Mouse (Mus musculus) hindbrain, embryonic 16.5 days (tissue): ENCODE measurements around the gene Tbc1d22b. TPM values are rescaled to one million over a fixed set of nuclear protein-coding genes. Genes with fewer than 3 reads are reported as not detected.
A peak's percentile ranks its signal among the peaks of the same experiment; 100 is the strongest.

Source experiments
- ATAC-seq: fragments of 200-750 bp; cut with Nextera tagmentation; 2 replicates; pipeline ENCODE4 v1.8.0; 2017; ENCODE audit warnings: moderate TSS enrichment, moderate library complexity
- H3K27ac ChIP-seq: fragments of 300-500 bp; sonication (generic); 2 replicates; pipeline ENCODE4 v1.5.1; 2014; ENCODE audit warnings: low read depth, mild to moderate bottlenecking, control low read depth, low read length, moderate library complexity
- H3K27me3 ChIP-seq: fragments of 300-500 bp; sonication (generic); replicated peaks from 2 replicates; pipeline ENCODE4 v1.6.1; 2014; ENCODE audit warnings: low read length; ENCODE audit not compliant: control insufficient read depth, insufficient read depth
- H3K36me3 ChIP-seq: fragments of 300-500 bp; sonication (generic); 2 replicates; pipeline ENCODE4 v1.6.1; 2014; ENCODE audit warnings: mild to moderate bottlenecking, low read length, moderate library complexity, mixed read lengths; ENCODE audit not compliant: control insufficient read depth, insufficient read depth
- H3K4me1 ChIP-seq: fragments of 300-500 bp; sonication (generic); 2 replicates; pipeline ENCODE4 v1.6.1; 2014; ENCODE audit warnings: low read depth, low read length; ENCODE audit not compliant: control insufficient read depth, insufficient read depth
- H3K4me2 ChIP-seq: fragments of 300-500 bp; sonication (generic); 2 replicates; pipeline ENCODE4 v1.6.1; 2014; ENCODE audit warnings: mild to moderate bottlenecking, low read length, control low read depth, moderate library complexity
- H3K4me3 ChIP-seq: fragments of 300-500 bp; sonication (generic); 2 replicates; pipeline ENCODE4 v1.5.1; 2014; ENCODE audit warnings: mild to moderate bottlenecking, low read length, control low read depth, moderate library complexity
- H3K9ac ChIP-seq: fragments of 300-500 bp; sonication (generic); 2 replicates; pipeline ENCODE4 v1.6.1; 2014; ENCODE audit warnings: low read depth, mild to moderate bottlenecking, control low read depth, low read length, moderate library complexity
- H3K9me3 ChIP-seq: fragments of 300-500 bp; sonication (generic); 2 replicates; pipeline ENCODE4 v1.6.1; 2014; ENCODE audit warnings: mild to moderate bottlenecking, low read length, moderate library complexity; ENCODE audit not compliant: control insufficient read depth
- WGBS: fragments of 180-500 bp; shearing (Covaris S2); extraction: QIAGEN DNeasy Blood & Tissue Kit; methylation state at CpG from one replicate; pipeline ENCODE4 v1.1.7; 2014; 5-methylcytosine and 5-hydroxymethylcytosine counted together
- polyA plus RNA-seq: library from polyadenylated mRNA; unstranded; fragments of >200 nt; fragmentation: Nextera tagmentation; extraction: Ambion mirVana; gene quantifications from 2 replicates; pipeline ENCODE4 v1.2.1, GENCODE M21; 2015

The Tbc1d22b gene
- polyA plus RNA-seq, 1 experiment from 2014 or later: 26.5 TPM

DNA sequence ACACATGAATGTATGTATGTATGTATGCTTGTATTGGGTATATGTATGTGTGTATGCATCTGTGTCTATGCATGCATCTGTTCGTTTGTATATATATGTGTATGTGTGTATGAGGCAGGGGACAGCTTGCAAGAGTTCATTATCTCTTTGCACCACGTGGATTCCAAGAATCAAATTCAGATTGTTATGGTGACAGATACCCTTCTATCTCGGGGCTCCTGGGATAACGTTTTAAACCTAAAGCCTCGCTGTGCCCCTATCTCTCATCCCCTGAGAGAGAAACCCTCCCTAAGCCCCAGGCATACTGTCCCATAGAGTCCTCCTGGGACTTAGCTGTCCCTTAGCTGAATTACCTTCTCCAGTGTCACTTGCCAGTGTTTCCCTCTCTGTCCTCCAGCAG is 34.0 kb downstream of the Tbc1d22b start:
- no peaks in the 10 kb centered on the region for H3K4me1 ChIP-seq
- H3K27me3 ChIP-seq: no peaks in the 10 kb centered on the region
- no peak overlapping the region for H3K27ac ChIP-seq
- no peaks in the 10 kb centered on the region for H3K9me3 ChIP-seq
- H3K4me3 ChIP-seq: no peak overlapping the region
- WGBS: 89% methylated on average over 5 of the region's 5 CpGs
- no peak overlapping the region for H3K9ac ChIP-seq
- peaks cover 10% of the 10 kb centered on the region for H3K36me3 ChIP-seq
- H3K4me2 ChIP-seq: no peak overlapping the region
- no peak for ATAC-seq

GRCm38 (mm10) chr17:29584306-29584705 is 34.7 kb downstream of the Tbc1d22b start:
- H3K27ac ChIP-seq: no peak overlapping the region
- H3K9ac ChIP-seq: no peak overlapping the region
- H3K27me3 ChIP-seq: no peaks in the 10 kb centered on the region
- H3K4me2 ChIP-seq: no peak overlapping the region
- WGBS: 84% methylated on average over 5 of the region's 5 CpGs
- peaks cover 5% of the 10 kb centered on the region for H3K36me3 ChIP-seq
- ATAC-seq: no peak
- peaks cover 4% of the 10 kb centered on the region for H3K4me1 ChIP-seq
- H3K9me3 ChIP-seq: no peaks in the 10 kb centered on the region
- H3K4me3 ChIP-seq: no peak overlapping the region

DNA sequence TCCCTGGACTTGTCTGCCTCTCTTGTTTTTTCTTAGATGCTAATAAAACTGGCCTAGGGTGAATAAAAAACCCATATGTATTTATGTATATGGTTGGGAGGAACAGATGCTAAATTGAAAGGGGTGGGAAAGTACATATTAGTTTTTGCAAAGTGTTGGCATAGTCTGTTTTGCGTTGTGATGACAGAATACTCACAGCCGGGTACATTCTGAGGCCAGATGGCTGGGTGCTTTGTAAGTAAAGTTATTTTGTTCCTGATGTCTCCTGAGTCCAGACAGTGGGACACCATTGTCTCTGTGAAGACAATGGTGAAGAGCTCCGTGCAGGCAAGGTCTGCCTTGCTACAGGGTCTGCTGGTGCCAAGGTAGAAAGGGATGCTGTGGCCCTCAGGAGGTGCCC is 35.2 kb downstream of the Tbc1d22b start:
- H3K4me1 ChIP-seq: peaks cover 8% of the 10 kb centered on the region
- no peak overlapping the region for H3K27ac ChIP-seq
- peaks cover 1% of the 10 kb centered on the region for H3K36me3 ChIP-seq
- H3K9ac ChIP-seq: no peak overlapping the region
- H3K4me2 ChIP-seq: no peak overlapping the region
- H3K4me3 ChIP-seq: no peak overlapping the region
- WGBS: 62% methylated on average over 3 of the region's 3 CpGs
- H3K9me3 ChIP-seq: no peaks in the 10 kb centered on the region
- no peaks in the 10 kb centered on the region for H3K27me3 ChIP-seq
- no peak for ATAC-seq

GRCm38 (mm10) chr17:29585446-29585845 is 35.9 kb downstream of the Tbc1d22b start:
- Histone ChIP-seq H3K9ac (no peak overlapping the region), H3K4me2 (no peak overlapping the region), H3K4me1 (peaks cover 10% of the 10 kb centered on the region), H3K27ac (no peak overlapping the region), H3K4me3 (no peak overlapping the region), H3K36me3 (no peaks in the 10 kb centered on the region; the same call in 1 of the 2 replicates), H3K9me3 (no peaks in the 10 kb centered on the region), H3K27me3 (no peaks in the 10 kb centered on the region)
- ATAC-seq: no peak
- 88% methylated on average over 6 of the region's 6 CpGs for WGBS

- no peaks in the 10 kb centered on the region; the same call in 1 of the 2 replicates for H3K36me3 ChIP-seq
- 90% methylated on average over 9 of the region's 9 CpGs for WGBS
- no peak for ATAC-seq
These were observed 37.3 kb downstream of the Tbc1d22b start for GRCm38 (mm10) chr17:29586921-29587320.

GRCm38 (mm10) chr17:29589221-29589898 is 39.8 kb downstream of the Tbc1d22b start:
- Histone ChIP-seq H3K9ac (0 out of 2 replicates have a peak overlapping the region, but pooled peaks have one; percentile 6), H3K4me2 (no peak overlapping the region), H3K36me3 (peaks cover 2% of the 10 kb centered on the region; the same call in 1 of the 2 replicates), H3K4me3 (no peak overlapping the region), H3K27me3 (no peaks in the 10 kb centered on the region), H3K4me1 (peaks cover 10% of the 10 kb centered on the region), H3K9me3 (no peaks in the 10 kb centered on the region), H3K27ac (peak overlapping the region; percentile 69)
- ATAC-seq: peak; percentile 90
- 31% methylated on average over 11 of the region's 11 CpGs for WGBS

More at GRCm38 (mm10) chr17:29586921-29587320, 37.3 kb downstream of the Tbc1d22b start:
- no peak overlapping the region for H3K27ac ChIP-seq
- no peak overlapping the region for H3K4me2 ChIP-seq
- H3K27me3 ChIP-seq: no peaks in the 10 kb centered on the region
- H3K9me3 ChIP-seq: no peaks in the 10 kb centered on the region
- H3K4me1 ChIP-seq: peaks cover 10% of the 10 kb centered on the region
- H3K9ac ChIP-seq: no peak overlapping the region
- no peak overlapping the region for H3K4me3 ChIP-seq

DNA sequence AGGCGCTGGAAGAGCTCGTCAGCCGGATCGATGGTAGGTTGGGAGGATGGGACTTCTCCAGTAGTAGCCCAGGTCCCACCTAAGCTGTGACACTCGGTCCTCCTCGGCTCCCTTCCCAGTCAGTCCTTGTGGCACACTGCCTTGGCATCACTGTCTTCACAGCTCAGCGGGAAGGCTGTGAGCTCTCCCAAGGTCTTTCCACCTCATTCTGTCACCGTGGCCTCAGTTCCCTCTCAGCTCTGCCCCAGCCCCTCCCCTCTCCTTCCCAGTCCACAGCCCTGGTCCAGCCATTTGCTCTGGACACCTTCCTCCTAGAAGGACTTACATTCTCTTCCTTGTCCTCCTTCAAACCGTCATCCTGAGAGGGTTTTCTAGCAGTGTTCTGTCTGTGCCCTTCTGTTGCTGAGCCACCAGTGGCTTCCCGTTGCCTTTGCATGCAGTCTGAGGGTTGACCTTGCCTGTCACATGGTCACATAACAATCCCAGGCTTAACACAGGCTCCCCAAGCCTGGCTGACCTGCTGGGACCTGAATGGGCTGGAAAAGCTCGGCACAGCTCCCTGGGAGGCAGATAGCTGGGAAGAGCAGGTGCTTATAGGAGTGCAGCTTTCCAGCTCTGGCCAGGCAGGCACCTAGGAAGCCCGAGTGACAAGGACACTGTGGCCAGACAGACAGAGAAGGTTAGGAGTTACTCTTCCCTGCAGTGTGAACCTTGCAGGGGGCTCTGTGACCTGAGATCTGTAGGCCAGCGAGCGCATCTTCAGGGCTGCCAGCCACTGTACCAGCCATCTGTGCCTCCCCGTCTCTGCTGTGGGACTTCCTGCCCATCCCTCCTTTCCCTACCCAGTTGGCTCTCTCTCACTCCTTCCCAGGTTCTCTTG is 46.5 kb downstream of the Tbc1d22b start:
- Histone ChIP-seq H3K27me3 (no peaks in the 10 kb centered on the region), H3K9ac (no peak overlapping the region), H3K4me1 (peaks cover 7% of the 10 kb centered on the region; the same call in 1 of the 2 replicates), H3K4me3 (no peak overlapping the region), H3K4me2 (no peak overlapping the region), H3K27ac (peak overlapping the region; percentile 23; the same call in 1 of the 2 replicates), H3K36me3 (peaks cover 14% of the 10 kb centered on the region; the same call in 1 of the 2 replicates), H3K9me3 (no peaks in the 10 kb centered on the region)
- WGBS: 62% methylated on average over 15 of the region's 15 CpGs
- peak; percentile 21; the same call in 1 of the 2 replicates for ATAC-seq

DNA sequence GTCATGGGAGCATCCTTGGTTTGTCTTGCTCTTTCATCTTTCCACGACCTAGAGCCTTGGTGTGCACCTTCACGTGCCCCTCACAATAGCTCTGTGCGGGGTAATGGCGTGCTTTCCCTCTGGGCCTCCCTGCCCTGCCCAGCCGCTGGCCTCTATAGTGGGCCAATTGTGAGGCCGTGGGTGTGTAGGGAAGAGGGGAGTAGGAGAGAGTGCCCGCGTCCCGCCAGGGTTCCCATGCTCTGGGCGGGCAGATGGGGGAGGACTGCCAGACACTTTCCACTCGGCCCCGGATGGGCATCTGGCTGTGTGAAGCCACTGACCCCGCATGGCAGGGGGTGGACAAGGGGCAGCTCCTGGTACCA is 47.2 kb downstream of the Tbc1d22b start:
- no peak for ATAC-seq
- 56% methylated on average over 13 of the region's 13 CpGs for WGBS
- no peak overlapping the region for H3K27ac ChIP-seq
- peaks cover 14% of the 10 kb centered on the region; the same call in 1 of the 2 replicates for H3K36me3 ChIP-seq
- no peak overlapping the region for H3K4me2 ChIP-seq
- H3K4me3 ChIP-seq: no peak overlapping the region
- no peak overlapping the region for H3K9ac ChIP-seq
- H3K27me3 ChIP-seq: no peaks in the 10 kb centered on the region
- no peaks in the 10 kb centered on the region for H3K9me3 ChIP-seq
- H3K4me1 ChIP-seq: peaks cover 7% of the 10 kb centered on the region; the same call in 1 of the 2 replicates

- no peak for ATAC-seq
- 90% methylated on average over 14 of the region's 14 CpGs for WGBS
- peaks cover 12% of the 10 kb centered on the region; the same call in 1 of the 2 replicates for H3K36me3 ChIP-seq
These were observed 49.5 kb downstream of the Tbc1d22b start for GRCm38 (mm10) chr17:29599051-29599450.

More at GRCm38 (mm10) chr17:29599051-29599450, 49.5 kb downstream of the Tbc1d22b start:
- Histone ChIP-seq H3K27ac (no peak overlapping the region), H3K27me3 (no peaks in the 10 kb centered on the region), H3K9me3 (no peaks in the 10 kb centered on the region), H3K4me1 (peaks cover 7% of the 10 kb centered on the region; the same call in 1 of the 2 replicates), H3K4me3 (no peak overlapping the region), H3K4me2 (no peak overlapping the region), H3K9ac (no peak overlapping the region)
